Mouse (Mus musculus): Measurements from ENCODE around the gene Zfp341.

DNA sequence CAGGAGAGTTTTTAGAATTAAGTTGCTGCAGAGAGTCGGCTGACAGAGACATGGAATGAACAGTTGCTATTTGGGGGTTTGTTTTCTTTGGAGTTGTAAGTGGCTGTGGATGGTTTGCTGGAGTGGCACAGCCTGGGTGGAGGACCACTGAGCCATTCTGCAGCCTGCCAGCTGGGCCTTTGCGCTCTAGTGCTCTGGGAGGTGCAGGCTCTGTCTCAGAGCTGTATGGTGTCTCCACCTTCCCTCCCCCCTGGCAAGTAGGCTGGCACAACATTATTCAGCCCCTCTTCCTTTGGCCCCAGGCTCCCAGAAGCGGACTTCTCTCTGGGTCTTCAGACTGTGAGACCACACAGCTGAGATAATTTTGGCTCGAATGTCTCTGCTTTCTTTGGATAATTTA is 60.9 kb downstream of the Zfp341 start:
- TF ChIP-seq CTCF (IDR thresholded peaks at IDR 0.05 in 2 of 3, conservative IDR thresholded peaks at IDR 0.05 in 1 of 3; ENCODE audit: control insufficient read depth in 1 of 3, insufficient read depth in 1 of 3, low read depth in 2 of 3, low read length in 3 of 3, poor library complexity in 1 of 3, severe bottlenecking in 1 of 3) (no peak), GABPA (IDR thresholded peaks at IDR 0.05; ENCODE audit: low read depth, low read length) (no peak), USF1 (IDR thresholded peaks at IDR 0.05; ENCODE audit: low read depth, low read length) (no peak), ZC3H11A (IDR thresholded peaks at IDR 0.05; ENCODE audit: low read depth, low read length) (no peak), MXI1 (IDR thresholded peaks at IDR 0.05; ENCODE audit: low read depth, low read length) (no peak)
